Mouse (Mus musculus) embryonic facial prominence, embryonic 11.5 days (tissue): ENCODE data around the gene Kpna4. TPM values are rescaled to one million over a fixed set of nuclear protein-coding genes. Genes with fewer than 3 reads are reported as not detected.

Source experiments
- ATAC-seq: fragments of 200-750 bp; cut with Nextera tagmentation; replicated peaks from 2 replicates; pipeline ENCODE4 v1.8.0; 2017; ENCODE audit warnings: low read depth; ENCODE audit not compliant: insufficient number of reproducible peaks, low FRiP score, low TSS enrichment
- DNase-seq: peaks from one replicate; pipeline ENCODE4 v3.0.0-alpha.2; 2015; ENCODE audit warnings: low spot score
- H3K27ac ChIP-seq: fragments of 300-500 bp; sonication (generic); replicated peaks from 2 replicates; pipeline ENCODE4 v1.5.1; 2014; ENCODE audit warnings: mild to moderate bottlenecking, low read depth, low read length, control low read depth
- H3K27me3 ChIP-seq: fragments of 300-500 bp; sonication (generic); 2 replicates; pipeline ENCODE4 v1.6.1; 2014; ENCODE audit warnings: mild to moderate bottlenecking, low read length, moderate library complexity, mixed read lengths; ENCODE audit not compliant: control insufficient read depth, insufficient read depth
- H3K36me3 ChIP-seq: fragments of 300-500 bp; sonication (generic); replicated peaks from 2 replicates; pipeline ENCODE4 v1.6.1; 2014; ENCODE audit warnings: low read depth, mild to moderate bottlenecking, low read length, moderate library complexity, mixed read lengths; ENCODE audit not compliant: control insufficient read depth, insufficient read depth
- H3K4me1 ChIP-seq: fragments of 300-500 bp; sonication (generic); 2 replicates; pipeline ENCODE4 v1.6.1; 2014; ENCODE audit warnings: low read length, mixed read lengths; ENCODE audit not compliant: control insufficient read depth, insufficient read depth
- H3K4me2 ChIP-seq: fragments of 300-500 bp; sonication (generic); 2 replicates; pipeline ENCODE4 v1.6.1; 2014; ENCODE audit warnings: low read depth, mild to moderate bottlenecking, control low read depth, low read length, moderate library complexity
- H3K4me3 ChIP-seq: fragments of 300-500 bp; sonication (generic); 2 replicates; pipeline ENCODE4 v1.5.1; 2014; ENCODE audit warnings: low read depth, low read length, control low read depth
- H3K9ac ChIP-seq: fragments of 300-500 bp; sonication (generic); replicated peaks from 2 replicates; pipeline ENCODE4 v1.6.1; 2014; ENCODE audit warnings: mild to moderate bottlenecking, control low read depth, low read length
- H3K9me3 ChIP-seq: fragments of 300-500 bp; sonication (generic); replicated peaks from 2 replicates; pipeline ENCODE4 v1.6.1; 2016; ENCODE audit warnings: mild to moderate bottlenecking, low read length, inconsistent platforms, mixed read lengths; ENCODE audit not compliant: control insufficient read depth
- WGBS: fragments of 180-500 bp; shearing (Covaris S2); extraction: QIAGEN DNeasy Blood & Tissue Kit; methylation state at CpG from one replicate; pipeline ENCODE4 v1.1.7; 2014; 5-methylcytosine and 5-hydroxymethylcytosine counted together
- polyA plus RNA-seq: library from polyadenylated mRNA; unstranded; fragments of >200 nt; fragmentation: Nextera tagmentation; extraction: Ambion mirVana; gene quantifications from 2 replicates; pipeline ENCODE4 v1.2.1, GENCODE M21; 2014

Kpna4 gene
- polyA plus RNA-seq, 1 experiment from 2014 or later = 51.3 TPM

DNA sequence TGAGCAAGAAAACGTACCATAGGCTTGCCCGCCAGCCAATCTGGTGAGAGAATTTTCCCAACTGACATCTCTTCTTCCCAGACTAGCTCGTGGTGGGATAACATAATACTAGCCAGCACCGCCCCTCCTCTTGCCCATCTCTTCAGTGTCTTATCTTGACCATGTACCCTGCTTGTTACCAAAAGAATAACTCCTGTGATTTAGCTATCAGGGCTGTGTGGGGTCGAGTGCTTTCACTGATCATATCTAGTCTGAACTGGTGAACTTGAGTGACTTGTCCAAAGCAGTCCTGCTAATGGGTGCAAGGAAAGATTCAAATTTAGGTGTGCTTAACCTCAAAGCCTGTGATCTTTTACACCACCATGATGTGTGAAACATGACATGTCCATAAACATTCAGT is 31.0 kb upstream of the Kpna4 start:
- Histone ChIP-seq H3K9me3 (no peaks in the 10 kb centered on the region), H3K27ac (no peak overlapping the region), H3K4me2 (no peak overlapping the region), H3K4me3 (no peak overlapping the region), H3K9ac (no peak overlapping the region), H3K27me3 (no peaks in the 10 kb centered on the region), H3K4me1 (no peaks in the 10 kb centered on the region), H3K36me3 (no peaks in the 10 kb centered on the region)
- 83% methylated on average over 5 of the region's 5 CpGs for WGBS
- DNase-seq (no peak), ATAC-seq (no peak)

DNA sequence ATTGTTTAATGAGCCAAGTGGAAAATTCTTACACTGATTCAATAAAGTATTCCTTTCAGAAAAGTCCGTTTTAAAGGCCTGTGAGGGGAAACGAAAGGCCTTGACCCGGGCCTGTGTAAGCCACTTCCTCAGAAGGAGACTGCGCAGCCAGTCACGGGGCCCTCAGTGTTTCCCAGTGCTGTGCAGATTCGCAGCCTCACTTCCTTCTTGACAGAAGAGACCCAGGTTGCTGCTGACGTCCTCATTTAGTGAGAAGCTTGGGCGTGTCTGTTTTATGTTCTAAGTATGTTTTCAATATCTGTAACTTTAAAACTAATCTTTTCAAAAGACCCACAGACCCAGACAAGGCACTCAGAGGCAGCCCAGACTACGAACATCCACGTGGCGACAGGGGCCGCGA is 29.6 kb upstream of the Kpna4 start:
- Histone ChIP-seq H3K9ac (no peak overlapping the region), H3K9me3 (no peaks in the 10 kb centered on the region), H3K4me2 (no peak overlapping the region), H3K27me3 (no peaks in the 10 kb centered on the region), H3K27ac (no peak overlapping the region), H3K4me1 (no peaks in the 10 kb centered on the region), H3K36me3 (no peaks in the 10 kb centered on the region), H3K4me3 (no peak overlapping the region)
- WGBS = 78% methylated on average over 13 of the region's 13 CpGs
- ATAC-seq (no peak), DNase-seq (no peak)

DNA sequence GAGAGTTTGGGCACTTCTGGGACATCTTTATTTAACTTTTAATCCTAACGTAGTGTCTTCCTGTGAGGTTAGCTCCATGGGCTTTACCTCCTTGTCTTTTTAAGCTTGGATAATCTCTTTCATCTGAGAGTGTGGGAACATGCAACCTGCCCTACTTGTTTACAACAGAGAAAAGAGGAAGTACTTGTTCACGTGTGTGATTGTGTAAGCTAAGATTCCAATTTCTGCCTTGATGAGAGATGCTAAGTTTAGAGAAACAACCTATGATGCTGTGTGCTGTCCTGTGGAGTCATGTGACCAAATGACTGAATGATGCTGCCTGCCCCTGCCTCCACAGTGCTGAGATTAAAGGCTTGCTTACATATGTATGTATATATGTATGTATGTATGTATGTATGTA is 27.8 kb upstream of the Kpna4 start:
- no peaks in the 10 kb centered on the region for H3K27me3 ChIP-seq
- no peak overlapping the region for H3K4me3 ChIP-seq
- DNase-seq = no peak
- H3K9ac ChIP-seq = no peak overlapping the region
- no peak for ATAC-seq
- H3K4me1 ChIP-seq = no peaks in the 10 kb centered on the region
- 66% methylated on average over 2 of the region's 2 CpGs for WGBS
- H3K4me2 ChIP-seq = no peak overlapping the region
- H3K36me3 ChIP-seq = no peaks in the 10 kb centered on the region
- H3K27ac ChIP-seq = no peak overlapping the region
- H3K9me3 ChIP-seq = no peaks in the 10 kb centered on the region

DNA sequence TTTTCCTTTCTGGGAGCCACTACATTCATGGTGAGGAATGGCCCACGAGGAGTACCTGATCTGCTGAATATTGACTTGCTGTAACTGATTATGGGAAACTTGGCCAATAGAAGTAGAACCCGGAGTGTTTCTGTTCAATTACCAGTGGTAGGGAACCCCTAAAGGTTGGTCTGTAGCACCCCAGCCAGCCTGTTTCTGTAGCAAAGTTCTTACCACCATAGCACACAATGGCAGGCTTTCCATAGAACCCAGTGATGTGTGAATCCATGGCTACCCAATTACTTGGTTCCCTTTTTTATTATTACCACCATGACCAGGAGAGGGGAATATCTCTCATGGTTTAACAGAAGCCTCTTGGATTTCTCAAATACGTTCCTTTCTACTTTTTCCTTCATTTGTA is 24.0 kb upstream of the Kpna4 start:
- WGBS = 81% methylated on average over 3 of the region's 3 CpGs
- ATAC-seq = no peak
- no peaks in the 10 kb centered on the region for H3K9me3 ChIP-seq
- DNase-seq = no peak
- H3K27me3 ChIP-seq = no peaks in the 10 kb centered on the region
- H3K4me1 ChIP-seq = no peaks in the 10 kb centered on the region
- no peak overlapping the region for H3K9ac ChIP-seq
- no peak overlapping the region for H3K4me3 ChIP-seq
- H3K27ac ChIP-seq = no peak overlapping the region
- H3K36me3 ChIP-seq = no peaks in the 10 kb centered on the region
- H3K4me2 ChIP-seq = no peak overlapping the region

DNA sequence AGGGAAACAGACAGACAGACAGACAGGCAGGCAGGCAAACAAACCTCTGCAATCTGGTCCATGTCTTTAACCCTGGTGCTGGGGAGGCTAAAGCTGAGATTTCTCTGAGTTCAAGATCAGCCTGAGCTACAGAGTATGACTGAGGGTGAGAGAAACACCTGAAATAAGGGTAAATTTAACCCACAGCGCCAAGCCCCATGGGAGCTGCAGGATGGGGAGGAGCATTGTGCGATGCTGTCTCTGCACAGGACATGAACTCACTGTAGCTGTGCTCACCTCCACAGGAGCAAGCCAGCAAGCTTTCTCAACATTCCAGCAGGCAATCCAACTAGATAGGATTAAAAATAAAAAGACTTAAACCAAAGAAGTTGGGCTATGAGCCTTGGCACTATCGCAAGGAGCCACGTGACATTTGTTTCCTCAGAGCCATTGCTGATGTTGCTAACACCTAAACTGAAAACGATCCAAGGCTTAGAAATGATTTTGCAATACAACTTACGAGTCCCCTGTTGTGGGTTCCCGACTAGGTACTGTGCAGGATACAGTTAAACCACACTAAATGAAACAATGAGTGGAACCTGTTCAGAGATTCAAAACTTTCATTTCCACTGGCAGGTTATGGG is 15.6 kb upstream of the Kpna4 start:
- no peak overlapping the region for H3K9ac ChIP-seq
- H3K4me2 ChIP-seq = no peak overlapping the region
- no peak overlapping the region for H3K4me3 ChIP-seq
- DNase-seq (no peak), ATAC-seq (no peak)
- no peaks in the 10 kb centered on the region for H3K9me3 ChIP-seq
- H3K36me3 ChIP-seq = no peaks in the 10 kb centered on the region
- no peaks in the 10 kb centered on the region for H3K27me3 ChIP-seq
- H3K4me1 ChIP-seq = no peaks in the 10 kb centered on the region
- 89% methylated on average over 7 of the region's 7 CpGs for WGBS
- no peak overlapping the region for H3K27ac ChIP-seq

DNA sequence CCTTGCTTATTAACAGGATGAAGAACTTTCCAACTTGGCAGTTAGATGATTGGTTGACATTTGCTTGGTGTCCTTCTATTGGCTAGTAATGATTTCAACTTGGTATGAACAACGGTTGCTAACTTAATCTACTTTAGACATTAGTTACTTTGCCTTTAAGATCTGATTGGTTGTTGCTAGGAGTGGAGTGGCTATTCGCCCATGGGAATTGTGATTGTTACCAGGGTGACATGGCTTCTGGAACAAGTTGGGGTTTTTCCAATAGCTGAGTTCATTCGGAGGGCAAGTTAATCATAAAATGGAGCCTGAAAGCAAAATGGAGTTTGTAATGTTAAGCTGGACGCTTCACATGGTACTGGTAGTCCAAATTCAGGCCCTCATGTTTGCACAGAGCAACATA is 13.9 kb upstream of the Kpna4 start:
- 84% methylated on average over 4 of the region's 4 CpGs for WGBS
- no peak overlapping the region for H3K4me2 ChIP-seq
- no peaks in the 10 kb centered on the region for H3K36me3 ChIP-seq
- ATAC-seq (no peak), DNase-seq (no peak)
- no peak overlapping the region for H3K9ac ChIP-seq
- H3K27me3 ChIP-seq = no peaks in the 10 kb centered on the region
- H3K27ac ChIP-seq = no peak overlapping the region
- no peaks in the 10 kb centered on the region for H3K4me1 ChIP-seq
- no peak overlapping the region for H3K4me3 ChIP-seq
- no peaks in the 10 kb centered on the region for H3K9me3 ChIP-seq

DNA sequence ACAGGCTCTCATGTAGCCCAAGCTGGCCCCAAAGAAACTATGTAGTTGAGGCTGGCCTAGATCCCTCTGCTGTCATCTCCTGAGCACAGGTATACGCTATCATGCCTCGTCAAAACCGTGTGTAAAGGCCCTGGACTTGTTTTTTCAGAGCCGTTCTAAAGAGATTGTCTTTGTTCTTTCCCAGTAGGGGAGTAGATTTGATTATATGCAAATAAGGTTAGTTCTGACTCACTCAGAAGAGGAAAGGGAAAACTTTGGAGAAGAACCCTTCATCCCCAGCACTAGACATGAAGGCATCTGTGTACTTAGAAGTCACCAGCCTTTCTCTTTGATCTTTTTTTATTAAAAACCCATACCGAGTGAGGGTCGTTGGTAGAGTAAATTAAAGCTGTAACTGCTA is 9.1 kb upstream of the Kpna4 start:
- DNase-seq (no peak), ATAC-seq (no peak)
- 83% methylated on average over 6 of the region's 6 CpGs for WGBS
- Histone ChIP-seq H3K4me3 (no peak overlapping the region), H3K36me3 (no peaks in the 10 kb centered on the region), H3K4me2 (no peak overlapping the region), H3K27me3 (no peaks in the 10 kb centered on the region), H3K9ac (no peak overlapping the region), H3K9me3 (no peaks in the 10 kb centered on the region), H3K27ac (no peak overlapping the region), H3K4me1 (no peaks in the 10 kb centered on the region)

DNA sequence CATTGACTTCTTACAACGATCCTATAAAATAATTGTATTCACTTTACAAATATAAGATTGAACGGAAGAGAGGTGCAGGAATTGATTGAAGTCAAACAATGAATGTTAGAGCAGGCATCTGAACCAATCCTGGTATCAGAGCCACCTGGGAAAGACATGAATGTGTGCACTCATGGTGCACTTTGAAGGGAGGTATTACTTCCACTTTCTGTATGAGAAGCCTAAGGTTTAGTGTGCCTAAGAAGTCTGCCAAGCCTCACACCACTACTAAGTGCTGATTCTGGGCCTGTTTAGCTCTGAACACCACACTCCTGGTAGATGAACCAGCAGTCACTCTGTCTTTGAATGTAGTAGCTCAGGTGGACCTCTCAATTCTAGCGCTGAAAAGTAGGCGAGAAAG is 4.1 kb upstream of the Kpna4 start:
- H3K27ac ChIP-seq = no peak overlapping the region
- no peak for DNase-seq
- 89% methylated on average over 4 of the region's 4 CpGs for WGBS
- H3K4me2 ChIP-seq = no peak overlapping the region
- no peak overlapping the region for H3K9ac ChIP-seq
- no peaks in the 10 kb centered on the region for H3K9me3 ChIP-seq
- no peaks in the 10 kb centered on the region for H3K4me1 ChIP-seq
- no peak for ATAC-seq
- no peak overlapping the region for H3K4me3 ChIP-seq
- no peaks in the 10 kb centered on the region for H3K27me3 ChIP-seq
- H3K36me3 ChIP-seq = no peaks in the 10 kb centered on the region
